Mouse (Mus musculus) embryonic facial prominence, embryonic 15.5 days (tissue): Measurements from ENCODE around the gene Adamtsl1. TPM values are rescaled to one million over a fixed set of nuclear protein-coding genes. Genes with fewer than 3 reads are reported as not detected.

Experiments used
- ATAC-seq: fragments of 200-750 bp; cut with Nextera tagmentation; 2 replicates; pipeline ENCODE4 v1.8.0; 2017; ENCODE audit warnings: low read depth, moderate TSS enrichment; ENCODE audit not compliant: insufficient number of reproducible peaks, low FRiP score, low TSS enrichment
- H3K27ac ChIP-seq: fragments of 300-500 bp; sonication (generic); replicated peaks from 2 replicates; pipeline ENCODE4 v1.5.1; 2015; ENCODE audit warnings: mild to moderate bottlenecking, inconsistent platforms
- H3K27me3 ChIP-seq: fragments of 300-500 bp; sonication (generic); 2 replicates; pipeline ENCODE4 v1.6.1; 2015; ENCODE audit warnings: inconsistent platforms
- H3K36me3 ChIP-seq: fragments of 300-500 bp; sonication (generic); 2 replicates; pipeline ENCODE4 v1.6.1; 2015; ENCODE audit warnings: mild to moderate bottlenecking, inconsistent platforms
- H3K4me1 ChIP-seq: fragments of 300-500 bp; sonication (generic); 2 replicates; pipeline ENCODE4 v1.6.1; 2015; ENCODE audit warnings: inconsistent platforms
- H3K4me2 ChIP-seq: fragments of 300-500 bp; sonication (generic); replicated peaks from 2 replicates; pipeline ENCODE4 v1.6.1; 2015; ENCODE audit warnings: mild to moderate bottlenecking, inconsistent platforms
- H3K4me3 ChIP-seq: fragments of 300-500 bp; sonication (generic); replicated peaks from 2 replicates; pipeline ENCODE4 v1.5.1; 2015; ENCODE audit warnings: mild to moderate bottlenecking, inconsistent platforms
- H3K9ac ChIP-seq: fragments of 300-500 bp; sonication (generic); 2 replicates; pipeline ENCODE4 v1.6.1; 2015; ENCODE audit warnings: inconsistent platforms
- H3K9me3 ChIP-seq: fragments of 300-500 bp; sonication (generic); replicated peaks from 2 replicates; pipeline ENCODE4 v1.6.1; 2016; ENCODE audit warnings: inconsistent platforms
- WGBS: fragments of 180-500 bp; shearing (Covaris S2); methylation state at CpG from one replicate; pipeline ENCODE4 v1.1.7; 2015; 5-methylcytosine and 5-hydroxymethylcytosine counted together
- polyA plus RNA-seq: library from polyadenylated mRNA; unstranded; fragments of >200 nt; fragmentation: Nextera tagmentation; extraction: Ambion mirVana; gene quantifications from 2 replicates; pipeline ENCODE4 v1.2.1, GENCODE M21; 2015

Adamtsl1 gene
- polyA plus RNA-seq, 1 experiment from 2014 or later: 38.0 TPM

DNA sequence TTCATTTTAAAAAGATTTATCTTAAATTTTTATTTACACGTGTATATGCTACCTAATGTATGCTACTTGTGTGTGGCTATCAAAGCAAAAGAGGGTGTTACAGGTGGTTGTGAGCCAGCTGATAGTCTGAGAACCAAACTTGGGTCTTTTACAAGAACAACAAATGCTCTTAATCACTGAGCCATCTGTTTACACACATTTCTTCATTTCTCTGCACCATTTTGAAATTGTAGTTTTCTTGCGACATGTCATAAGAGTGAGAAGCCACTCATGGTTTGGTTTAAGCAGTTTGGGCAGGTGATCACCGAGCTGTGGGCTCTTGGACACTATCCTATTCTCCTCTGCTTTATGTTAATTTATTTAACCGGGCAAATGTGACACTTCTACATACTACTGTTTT lies 29.2 kb downstream of the Adamtsl1 start:
- H3K36me3 ChIP-seq: no peaks in the 10 kb centered on the region
- WGBS: 85% methylated on average over 4 of the region's 4 CpGs
- no peak overlapping the region for H3K4me2 ChIP-seq
- H3K27me3 ChIP-seq: no peaks in the 10 kb centered on the region
- no peak overlapping the region for H3K4me3 ChIP-seq
- H3K9ac ChIP-seq: no peak overlapping the region
- no peak for ATAC-seq
- H3K4me1 ChIP-seq: peaks cover 4% of the 10 kb centered on the region; the same call in 1 of the 2 replicates
- H3K9me3 ChIP-seq: no peaks in the 10 kb centered on the region
- H3K27ac ChIP-seq: no peak overlapping the region

DNA sequence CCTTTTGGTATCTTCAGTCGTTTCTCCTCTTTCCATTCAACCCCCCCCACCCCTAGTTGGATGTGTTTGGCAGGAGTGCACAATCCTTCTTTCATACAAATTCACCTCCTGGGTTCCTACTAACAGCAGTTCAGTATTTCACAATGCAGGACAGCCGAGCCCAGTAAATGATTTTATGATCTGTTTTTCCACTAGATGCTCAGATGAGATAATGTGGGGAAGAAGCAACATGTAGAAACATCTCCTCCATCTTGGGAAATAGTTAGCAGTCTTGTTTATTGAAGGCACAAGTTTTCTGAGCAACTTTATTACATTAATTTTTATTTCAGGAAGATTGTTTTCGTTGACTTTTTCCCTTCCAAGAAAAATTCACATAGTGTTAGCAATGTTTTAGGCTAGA lies 40.7 kb downstream of the Adamtsl1 start:
- 75% methylated on average over 3 of the region's 3 CpGs for WGBS
- H3K4me2 ChIP-seq: no peak overlapping the region
- no peaks in the 10 kb centered on the region for H3K4me1 ChIP-seq
- H3K36me3 ChIP-seq: no peaks in the 10 kb centered on the region
- no peaks in the 10 kb centered on the region for H3K27me3 ChIP-seq
- no peak overlapping the region for H3K27ac ChIP-seq
- no peak overlapping the region for H3K9ac ChIP-seq
- H3K9me3 ChIP-seq: no peaks in the 10 kb centered on the region
- no peak for ATAC-seq
- no peak overlapping the region for H3K4me3 ChIP-seq

DNA sequence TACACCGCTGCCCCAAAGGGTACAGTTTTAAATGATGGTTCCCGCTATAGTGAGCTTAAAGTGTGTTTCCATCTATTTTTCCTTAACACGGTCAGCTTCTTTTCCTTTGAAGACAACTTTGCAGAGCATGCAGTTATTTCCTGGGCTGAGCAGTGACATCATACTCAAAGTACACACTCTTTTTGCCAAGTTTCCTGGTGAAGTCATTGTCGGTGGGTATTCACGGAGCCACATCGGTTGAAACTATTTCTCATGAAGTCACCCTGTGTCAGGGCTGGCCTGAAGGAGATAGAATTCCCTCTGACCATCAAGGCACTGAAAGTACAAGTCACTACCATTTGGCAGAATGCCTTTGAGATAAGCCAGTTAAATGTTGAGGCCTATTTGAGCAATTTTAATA lies 45.8 kb downstream of the Adamtsl1 start:
- no peak overlapping the region for H3K4me3 ChIP-seq
- no peak overlapping the region for H3K9ac ChIP-seq
- no peaks in the 10 kb centered on the region for H3K27me3 ChIP-seq
- H3K36me3 ChIP-seq: no peaks in the 10 kb centered on the region
- no peaks in the 10 kb centered on the region for H3K9me3 ChIP-seq
- no peak overlapping the region for H3K4me2 ChIP-seq
- 73% methylated on average over 6 of the region's 6 CpGs for WGBS
- no peak overlapping the region for H3K27ac ChIP-seq
- no peak for ATAC-seq
- no peaks in the 10 kb centered on the region for H3K4me1 ChIP-seq

DNA sequence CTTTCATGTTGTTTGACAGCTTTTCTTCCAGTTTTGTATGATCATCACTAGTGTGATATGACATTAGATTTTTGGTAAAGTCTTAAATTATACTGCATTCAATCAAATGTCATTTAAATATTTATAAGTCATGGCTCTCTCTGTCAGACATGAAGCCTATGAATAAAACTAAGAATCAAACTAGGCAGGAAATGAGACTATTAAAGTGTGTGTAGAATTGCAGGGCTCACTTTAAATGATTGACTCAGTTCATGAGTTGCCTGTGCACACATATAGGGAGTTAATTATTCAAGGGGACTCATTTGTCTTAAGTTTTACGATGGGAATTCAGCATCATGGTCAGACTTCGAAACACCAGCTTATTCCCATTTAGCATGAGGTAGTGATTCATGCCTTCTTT lies 71.5 kb downstream of the Adamtsl1 start:
- Histone ChIP-seq H3K4me2 (no peak overlapping the region), H3K36me3 (no peaks in the 10 kb centered on the region), H3K27me3 (no peaks in the 10 kb centered on the region), H3K4me3 (no peak overlapping the region), H3K9ac (no peak overlapping the region), H3K4me1 (no peaks in the 10 kb centered on the region), H3K27ac (no peak overlapping the region), H3K9me3 (no peaks in the 10 kb centered on the region)
- 83% methylated on average over 2 of the region's 2 CpGs for WGBS
- no peak for ATAC-seq

DNA sequence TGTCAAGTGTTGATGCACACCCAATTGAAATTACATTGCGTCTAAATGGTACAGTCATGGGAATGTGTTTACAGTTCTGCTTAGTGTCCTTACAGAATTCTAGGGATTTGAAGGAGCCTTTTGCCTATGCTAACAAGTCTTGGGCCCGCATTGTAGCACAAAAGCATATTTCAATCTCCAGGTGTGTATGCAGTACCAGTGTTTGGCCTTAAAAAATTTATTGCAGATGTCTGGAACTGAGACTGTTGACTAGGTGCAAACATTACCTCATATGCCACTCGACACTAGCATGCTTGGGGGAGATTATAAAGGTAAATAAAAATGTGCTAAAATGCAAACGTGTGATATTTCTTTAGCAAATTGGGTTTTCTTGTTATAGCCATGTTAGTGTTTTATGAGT lies 75.0 kb downstream of the Adamtsl1 start:
- no peaks in the 10 kb centered on the region for H3K9me3 ChIP-seq
- H3K27me3 ChIP-seq: no peaks in the 10 kb centered on the region
- no peak overlapping the region for H3K4me2 ChIP-seq
- no peak overlapping the region for H3K9ac ChIP-seq
- no peak overlapping the region for H3K27ac ChIP-seq
- WGBS: 71% methylated on average over 4 of the region's 4 CpGs
- no peaks in the 10 kb centered on the region for H3K36me3 ChIP-seq
- ATAC-seq: no peak
- no peaks in the 10 kb centered on the region for H3K4me1 ChIP-seq
- H3K4me3 ChIP-seq: no peak overlapping the region

DNA sequence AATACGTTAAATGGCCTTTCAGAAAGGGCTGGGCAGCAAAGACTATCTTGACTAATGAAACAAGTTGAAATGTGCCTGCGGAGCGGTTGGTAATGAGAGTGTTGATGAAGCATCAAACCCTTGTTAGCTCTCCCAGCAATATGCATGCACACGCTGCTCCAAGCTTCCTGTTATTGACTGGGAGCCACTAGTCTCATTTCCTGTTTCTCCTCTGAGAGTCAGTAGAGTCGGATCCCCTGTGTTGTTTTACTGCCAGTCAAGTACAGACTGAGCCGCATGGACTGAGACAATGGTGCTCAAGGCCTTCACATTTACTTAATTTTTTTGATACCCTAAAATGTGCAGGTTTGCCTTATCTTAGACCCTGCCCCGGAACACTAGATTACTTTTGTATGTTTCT lies 77.1 kb downstream of the Adamtsl1 start:
- Histone ChIP-seq H3K9me3 (no peaks in the 10 kb centered on the region), H3K4me2 (no peak overlapping the region), H3K4me1 (no peaks in the 10 kb centered on the region), H3K27me3 (no peaks in the 10 kb centered on the region), H3K4me3 (no peak overlapping the region), H3K27ac (no peak overlapping the region), H3K9ac (no peak overlapping the region), H3K36me3 (no peaks in the 10 kb centered on the region)
- ATAC-seq: no peak
- 64% methylated on average over 7 of the region's 7 CpGs for WGBS

DNA sequence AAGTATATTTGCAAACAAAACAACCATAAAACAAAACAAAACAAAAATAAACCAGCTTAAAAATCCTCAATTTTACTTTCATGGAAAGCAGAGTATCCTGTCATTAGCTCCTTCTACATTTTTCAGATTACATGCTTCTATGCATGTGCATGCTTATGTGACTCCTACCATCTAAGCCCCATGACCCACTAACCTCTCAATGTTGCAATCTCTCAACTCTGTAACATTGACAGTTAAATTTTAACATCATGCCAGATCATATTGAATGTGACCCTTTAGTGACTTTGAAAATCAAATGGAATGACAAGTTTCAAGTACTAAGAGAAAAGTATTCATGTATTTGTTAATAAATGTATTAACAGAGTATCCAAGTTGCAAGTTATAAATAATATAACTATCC lies 80.2 kb downstream of the Adamtsl1 start:
- Histone ChIP-seq H3K27me3 (no peaks in the 10 kb centered on the region), H3K36me3 (no peaks in the 10 kb centered on the region), H3K9me3 (no peaks in the 10 kb centered on the region), H3K27ac (no peak overlapping the region), H3K4me2 (no peak overlapping the region), H3K4me1 (no peaks in the 10 kb centered on the region), H3K4me3 (no peak overlapping the region), H3K9ac (no peak overlapping the region)
- ATAC-seq: no peak

DNA sequence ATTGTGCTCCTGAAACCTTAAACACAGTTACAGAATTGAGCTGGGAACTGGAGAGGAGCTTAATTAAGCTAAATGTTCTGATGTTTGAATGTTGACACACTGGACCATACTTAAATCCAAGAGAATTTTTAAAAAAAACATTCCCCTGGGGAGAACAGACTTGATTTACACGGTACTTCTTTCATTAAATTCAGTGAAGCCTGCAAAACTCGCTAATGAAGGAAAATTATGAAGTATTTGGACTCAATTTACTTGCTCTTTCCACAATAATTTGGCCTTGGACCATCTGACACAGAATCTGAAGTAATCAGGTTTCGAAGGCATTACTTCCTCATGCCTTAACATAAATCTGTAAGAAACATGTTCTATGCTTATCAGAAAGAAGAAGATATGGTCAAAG lies 99.4 kb downstream of the Adamtsl1 start:
- Histone ChIP-seq H3K4me3 (no peak overlapping the region), H3K4me1 (no peaks in the 10 kb centered on the region), H3K9ac (no peak overlapping the region), H3K36me3 (no peaks in the 10 kb centered on the region), H3K27ac (no peak overlapping the region), H3K4me2 (no peak overlapping the region), H3K27me3 (no peaks in the 10 kb centered on the region), H3K9me3 (no peaks in the 10 kb centered on the region)
- WGBS: 72% methylated on average over 3 of the region's 3 CpGs
- ATAC-seq: no peak

DNA sequence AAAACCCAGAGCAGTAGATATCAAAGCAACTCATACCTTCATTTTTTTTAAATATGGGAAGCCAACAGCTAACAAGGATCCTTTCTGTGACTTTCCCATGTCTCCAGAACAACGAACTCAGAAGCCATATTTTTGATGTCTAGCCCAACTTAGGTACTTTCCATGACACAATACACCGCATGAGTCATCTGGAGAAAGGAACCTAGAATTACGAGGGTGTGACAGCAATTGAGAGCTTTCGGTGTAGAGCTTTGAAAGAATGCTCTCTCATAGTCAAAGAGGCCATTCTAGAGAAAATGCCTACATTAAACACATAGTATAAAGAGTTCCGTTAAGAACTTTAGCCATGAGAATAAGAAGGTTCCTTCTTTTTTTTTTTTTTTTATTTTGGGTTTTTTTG lies 104.8 kb downstream of the Adamtsl1 start:
- no peak overlapping the region for H3K9ac ChIP-seq
- no peaks in the 10 kb centered on the region for H3K4me1 ChIP-seq
- no peaks in the 10 kb centered on the region for H3K27me3 ChIP-seq
- no peak overlapping the region for H3K27ac ChIP-seq
- WGBS: 89% methylated on average over 5 of the region's 5 CpGs
- H3K4me3 ChIP-seq: no peak overlapping the region
- no peaks in the 10 kb centered on the region for H3K9me3 ChIP-seq
- no peaks in the 10 kb centered on the region for H3K36me3 ChIP-seq
- ATAC-seq: no peak
- no peak overlapping the region for H3K4me2 ChIP-seq

DNA sequence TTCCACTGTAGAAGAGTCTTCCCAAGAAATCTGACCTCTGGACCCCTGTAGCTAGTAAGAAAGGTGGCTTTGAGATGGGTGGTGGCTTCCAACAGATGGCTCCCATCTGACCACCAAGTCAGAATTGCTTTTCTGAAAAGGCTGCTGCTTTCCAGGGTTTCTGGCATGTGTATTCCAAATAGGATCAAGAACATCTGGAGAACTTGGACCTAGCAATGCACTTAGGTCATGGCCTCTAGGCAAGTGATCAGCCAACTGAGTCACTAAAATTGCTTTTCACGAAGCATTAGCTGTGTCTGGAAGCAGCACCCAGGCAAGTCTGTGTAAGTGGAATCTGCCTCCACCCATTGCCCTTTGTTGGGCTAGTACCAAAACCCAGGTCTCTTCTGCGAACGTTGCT lies 105.3 kb downstream of the Adamtsl1 start:
- no peaks in the 10 kb centered on the region for H3K4me1 ChIP-seq
- H3K4me2 ChIP-seq: no peak overlapping the region
- H3K4me3 ChIP-seq: no peak overlapping the region
- ATAC-seq: no peak
- H3K27me3 ChIP-seq: no peaks in the 10 kb centered on the region
- 80% methylated on average over 3 of the region's 3 CpGs for WGBS
- H3K9ac ChIP-seq: no peak overlapping the region
- no peak overlapping the region for H3K27ac ChIP-seq
- H3K36me3 ChIP-seq: no peaks in the 10 kb centered on the region
- no peaks in the 10 kb centered on the region for H3K9me3 ChIP-seq

DNA sequence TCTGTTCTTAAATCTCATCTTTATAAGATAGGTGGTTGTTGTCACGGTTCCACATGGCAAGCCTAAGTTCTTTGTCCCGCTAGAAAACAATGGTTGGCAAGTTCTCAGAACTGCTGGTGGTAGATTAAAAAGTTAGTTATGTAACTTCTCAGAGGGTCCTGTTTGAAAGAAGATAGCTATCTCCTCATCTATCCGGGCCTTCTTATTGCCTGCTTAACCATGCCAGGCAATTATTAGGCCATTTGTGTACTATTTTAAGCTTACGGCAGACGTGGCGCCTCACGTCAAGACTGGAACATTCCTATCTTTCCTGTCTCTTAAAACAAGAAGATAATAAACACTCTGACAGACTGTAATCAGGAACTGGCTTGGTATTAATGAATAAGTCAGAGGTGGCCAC lies 115.4 kb downstream of the Adamtsl1 start:
- Histone ChIP-seq H3K9me3 (no peaks in the 10 kb centered on the region), H3K9ac (no peak overlapping the region), H3K36me3 (no peaks in the 10 kb centered on the region), H3K27me3 (no peaks in the 10 kb centered on the region), H3K4me1 (no peaks in the 10 kb centered on the region), H3K27ac (no peak overlapping the region), H3K4me3 (no peak overlapping the region), H3K4me2 (no peak overlapping the region)
- ATAC-seq: no peak
- WGBS: 69% methylated on average over 7 of the region's 7 CpGs

DNA sequence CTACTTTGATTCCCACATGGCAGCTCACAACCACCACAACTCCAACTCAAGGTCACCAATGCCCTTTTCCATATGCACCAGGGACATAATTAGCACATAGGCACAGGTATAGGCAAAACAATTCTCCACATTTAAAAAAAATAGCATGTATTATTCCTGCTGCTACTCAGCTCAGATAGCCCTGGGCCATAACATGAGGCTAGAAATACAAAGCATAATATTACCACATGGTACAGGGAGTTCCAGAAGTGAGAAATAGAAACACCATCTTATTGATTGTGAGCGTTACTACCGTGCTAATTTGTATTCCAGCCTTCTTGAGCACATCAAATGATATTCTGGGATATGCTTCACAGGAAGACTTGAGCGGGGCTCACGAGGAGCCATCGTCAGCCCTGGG lies 155.3 kb downstream of the Adamtsl1 start:
- ATAC-seq: no peak
- 0 out of 2 replicates have a peak, but pooled peaks cover 4% of the 10 kb centered on the region for H3K4me1 ChIP-seq
- H3K9me3 ChIP-seq: no peaks in the 10 kb centered on the region
- H3K27ac ChIP-seq: no peak overlapping the region
- 79% methylated on average over 5 of the region's 5 CpGs for WGBS
- no peaks in the 10 kb centered on the region for H3K27me3 ChIP-seq
- H3K4me3 ChIP-seq: no peak overlapping the region
- no peaks in the 10 kb centered on the region for H3K36me3 ChIP-seq
- H3K4me2 ChIP-seq: no peak overlapping the region
- no peak overlapping the region for H3K9ac ChIP-seq
